Mouse (Mus musculus) liver, embryonic 14.5 days (tissue): ENCODE results near the gene Mpi. TPM values are rescaled to one million over a fixed set of nuclear protein-coding genes. Genes with fewer than 3 reads are reported as not detected.
A peak's percentile ranks its signal among the peaks of the same experiment; 100 is the strongest.

Experiments used
- ATAC-seq: fragments of 200-750 bp; cut with Nextera tagmentation; 2 replicates; pipeline ENCODE4 v1.8.0; 2017; ENCODE audit warnings: moderate number of reproducible peaks, mild to moderate bottlenecking, moderate library complexity; ENCODE audit not compliant: insufficient read depth
- DNase-seq, 3 experiments: peaks; one replicate each; pipeline ENCODE4 v3.0.0-alpha.2; 2012 to 2013; ENCODE audit warnings: low read depth in 3 of 3, low spot score in 3 of 3
- H3K27ac ChIP-seq: fragments of 300-500 bp; sonication (generic); 2 replicates; pipeline ENCODE4 v1.5.1; 2014; ENCODE audit warnings: moderate library complexity, mild to moderate bottlenecking, control low read depth, inconsistent platforms
- H3K27me3 ChIP-seq: fragments of 300-500 bp; sonication (generic); 2 replicates; pipeline ENCODE4 v1.6.1; 2014; ENCODE audit warnings: mild to moderate bottlenecking, low read length, moderate library complexity; ENCODE audit not compliant: control insufficient read depth, insufficient read depth
- H3K36me3 ChIP-seq: fragments of 300-500 bp; sonication (generic); replicated peaks from 2 replicates; pipeline ENCODE4 v1.6.1; 2014; ENCODE audit warnings: low read depth; ENCODE audit not compliant: control insufficient read depth, insufficient read depth
- H3K4me1 ChIP-seq, 2 experiments: fragments of 200-500 bp in 1 of 2; fragments of 300-500 bp in 1 of 2; sonication (generic) in 1 of 2; replicated peaks; 2 replicates each; pipeline ENCODE4 v1.6.1; 2012 to 2014; ENCODE audit warnings: antibody characterized with exemption in 1 of 2, inconsistent platforms in 1 of 2, low read length in 1 of 2; ENCODE audit not compliant: control insufficient read depth in 2 of 2, insufficient read depth in 2 of 2
- H3K4me2 ChIP-seq: fragments of 300-500 bp; sonication (generic); 2 replicates; pipeline ENCODE4 v1.6.1; 2014; ENCODE audit warnings: low read depth, mild to moderate bottlenecking, control low read depth, moderate library complexity
- H3K4me3 ChIP-seq, 2 experiments: fragments of 200-500 bp in 1 of 2; fragments of 300-500 bp in 1 of 2; sonication (generic) in 1 of 2; 2 replicates each; pipeline ENCODE4 v1.5.1; 2012 to 2014; ENCODE audit warnings: low read depth in 2 of 2, low read length in 2 of 2, mild to moderate bottlenecking in 2 of 2, control low read depth in 1 of 2, inconsistent platforms in 1 of 2, moderate library complexity in 1 of 2; ENCODE audit not compliant: insufficient read depth in 1 of 2
- H3K9ac ChIP-seq: fragments of 300-500 bp; sonication (generic); replicated peaks from 2 replicates; pipeline ENCODE4 v1.6.1; 2014; ENCODE audit warnings: mild to moderate bottlenecking, control low read depth, moderate library complexity
- H3K9me3 ChIP-seq: fragments of 300-500 bp; sonication (generic); 2 replicates; pipeline ENCODE4 v1.6.1; 2016; ENCODE audit warnings: low read length, mixed read lengths; ENCODE audit not compliant: control insufficient read depth
- CTCF ChIP-seq: IDR thresholded peaks from 2 replicates; pipeline ENCODE4 v1.5.1; 2016; ENCODE audit warnings: antibody characterized with exemption, low read depth, control low read depth
- EP300 ChIP-seq: IDR thresholded peaks from 2 replicates; pipeline ENCODE4 v1.6.1; 2016; ENCODE audit warnings: antibody characterized with exemption, low read depth
- WGBS: fragments of 180-500 bp; shearing (Covaris S2); extraction: QIAGEN DNeasy Blood & Tissue Kit; methylation state at CpG from one replicate; pipeline ENCODE4 v1.1.7; 2014; ENCODE audit not compliant: insufficient replicate concordance; 5-methylcytosine and 5-hydroxymethylcytosine counted together
- polyA plus RNA-seq, 2 experiments: library from polyadenylated mRNA; depleted of rRNA in 1 of 2; stranded (reverse) in 1 of 2; unstranded in 1 of 2; fragments of >200 nt; fragmentation: Nextera tagmentation in 1 of 2; extraction: Ambion mirVana in 1 of 2; gene quantifications; 2 replicates each; pipeline versions ENCODE4 v1.2.1 to v1.2.3; 2012 to 2014

Mpi gene
- polyA plus RNA-seq, 2 experiments = 6.7 to 8.1 TPM

- Histone ChIP-seq H3K9ac (no peak overlapping the region), H3K27ac (no peak overlapping the region), H3K27me3 (no peaks in the 10 kb centered on the region), H3K4me2 (no peak overlapping the region), H3K4me1 (peaks cover 10 to 15% of the 10 kb centered on the region in 2 experiments), H3K9me3 (no peaks in the 10 kb centered on the region), H3K4me3 (no peak overlapping the region), H3K36me3 (0 out of 2 replicates have a peak, but pooled peaks cover 2% of the 10 kb centered on the region)
- no peak for DNase-seq
- ATAC-seq = no peak
- TF ChIP-seq CTCF (no peak), EP300 (no peak)
These were observed 21.8 kb upstream of the Mpi start for GRCm38 (mm10) chr9:57574397-57574796.

GRCm38 (mm10) chr9:57568500-57568899 lies 15.9 kb upstream of the Mpi start:
- DNase-seq (no peak), ATAC-seq (no peak)
- TF ChIP-seq EP300 = no peak
- TF ChIP-seq CTCF = no peak
- H3K9me3 ChIP-seq = no peaks in the 10 kb centered on the region
- no peak overlapping the region for H3K4me2 ChIP-seq
- H3K4me1 ChIP-seq = no peaks in the 10 kb centered on the region
- 0 out of 2 replicates have a peak, but pooled peaks cover 2% of the 10 kb centered on the region for H3K36me3 ChIP-seq
- 83% methylated on average over 6 of the region's 6 CpGs for WGBS
- H3K9ac ChIP-seq = no peak overlapping the region
- no peak overlapping the region for H3K4me3 ChIP-seq
- H3K27me3 ChIP-seq = no peaks in the 10 kb centered on the region
- no peak overlapping the region for H3K27ac ChIP-seq

DNA sequence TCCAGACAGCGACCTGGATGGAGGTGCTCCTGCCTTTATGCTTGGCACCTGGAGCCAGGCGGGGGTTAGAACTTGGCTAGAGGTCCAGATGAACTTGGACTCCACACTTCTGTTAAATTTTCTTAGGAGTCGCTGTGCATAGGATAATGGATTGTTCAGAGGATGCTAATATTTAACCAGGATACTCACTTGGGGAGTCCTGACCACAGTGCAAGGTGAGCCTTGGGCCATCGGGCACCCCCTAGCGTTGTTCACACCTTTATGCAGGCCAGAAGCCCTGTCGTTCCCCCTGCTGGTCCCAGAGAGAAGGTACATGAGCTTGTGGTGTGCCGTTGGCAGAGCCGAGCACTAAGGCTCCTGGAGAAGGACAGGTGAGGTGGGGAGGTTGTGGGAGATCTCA lies 14.3 kb upstream of the Mpi start:
- Histone ChIP-seq H3K9ac (no peak overlapping the region), H3K27ac (no peak overlapping the region), H3K36me3 (0 out of 2 replicates have a peak, but pooled peaks cover 2% of the 10 kb centered on the region), H3K4me3 (no peak overlapping the region), H3K27me3 (no peaks in the 10 kb centered on the region), H3K9me3 (no peaks in the 10 kb centered on the region), H3K4me2 (no peak overlapping the region), H3K4me1 (peaks cover 4 to 6% of the 10 kb centered on the region in 2 experiments)
- DNase-seq (no peak), ATAC-seq (no peak)
- 62% methylated on average over 8 of the region's 8 CpGs for WGBS
- peak; percentile 62 for TF ChIP-seq CTCF
- TF ChIP-seq EP300 = no peak

GRCm38 (mm10) chr9:57565741-57566221 lies 13.2 kb upstream of the Mpi start:
- Histone ChIP-seq H3K4me1 (peaks cover 11 to 12% of the 10 kb centered on the region in 2 experiments), H3K9ac (no peak overlapping the region), H3K9me3 (no peaks in the 10 kb centered on the region), H3K4me3 (no peak overlapping the region), H3K36me3 (0 out of 2 replicates have a peak, but pooled peaks cover 2% of the 10 kb centered on the region), H3K27ac (no peak overlapping the region), H3K4me2 (no peak overlapping the region), H3K27me3 (no peaks in the 10 kb centered on the region)
- 52% methylated on average over 10 of the region's 10 CpGs for WGBS
- DNase-seq (no peak), ATAC-seq (no peak)
- TF ChIP-seq EP300 (no peak), CTCF (no peak)

DNA sequence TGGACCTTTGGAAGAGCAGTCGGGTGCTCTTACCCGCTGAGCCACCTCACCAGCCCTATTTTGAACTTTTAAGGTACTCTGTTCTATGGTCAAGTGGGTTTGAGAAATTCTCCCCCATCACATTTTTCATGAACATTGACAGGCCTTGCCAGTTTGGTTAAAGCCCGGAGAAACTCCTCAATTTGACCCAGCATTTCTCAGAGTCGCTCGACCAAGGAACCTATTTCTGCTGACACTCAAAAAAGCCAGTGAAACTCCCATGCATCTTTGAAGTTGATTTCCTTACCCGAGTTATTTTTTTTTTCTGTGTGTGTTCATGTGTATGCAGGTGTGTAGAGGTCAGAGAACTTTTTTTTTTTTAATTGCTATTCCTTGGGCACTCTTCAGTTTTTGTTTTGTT lies 12.0 kb upstream of the Mpi start:
- Histone ChIP-seq H3K4me1 (peaks cover 16 to 18% of the 10 kb centered on the region in 2 experiments), H3K27me3 (no peaks in the 10 kb centered on the region), H3K27ac (no peak overlapping the region), H3K9me3 (no peaks in the 10 kb centered on the region), H3K36me3 (no peaks in the 10 kb centered on the region), H3K4me2 (no peak overlapping the region), H3K4me3 (no peak overlapping the region), H3K9ac (no peak overlapping the region)
- TF ChIP-seq CTCF = no peak
- TF ChIP-seq EP300 = no peak
- ATAC-seq (no peak), DNase-seq (no peak)
- WGBS = 75% methylated on average over 6 of the region's 6 CpGs
